15 mouse cellular contexts compared by ENCODE assay signal in genomic region chr9:78558586-78559214, GRCm38 (mm10). TPM values are rescaled to one million over a fixed set of nuclear protein-coding genes. Genes with fewer than 3 reads are reported as not detected.
A peak's percentile ranks its signal among the peaks of the same experiment; 100 is the strongest.
DNase-seq lines count a peak whose midpoint lies in the region; ATAC-seq lines count a peak whose summit lies in the region.
"Had no signal": no experiment of that assay in that cellular context is flagged by ENCODE, and none has a peak within 500 bp of the region (broad histone marks: within the 10 kb centered on the region; RNA-seq: fewer than 3 reads in every experiment).

No protein-coding gene starts in this region.

- H3K36me3 ChIP-seq in liver, embryonic 12.5 days = no peaks in the 10 kb centered on the region; the same call in 1 of the 2 replicates
- no peaks in the 10 kb centered on the region for H3K36me3 ChIP-seq in stomach, embryonic 16.5 days (ENCODE audit: control insufficient read depth, insufficient read depth, low read length)
- H3K36me3 ChIP-seq: stomach, embryonic 15.5 days had no signal

- H3K4me3 ChIP-seq in liver, embryonic 12.5 days = no peak overlapping the region
- no peak overlapping the region for H3K4me3 ChIP-seq in stomach, embryonic 16.5 days (replicated peaks; ENCODE audit: low read length)
- H3K4me3 ChIP-seq: embryonic facial prominence, embryonic 15.5 days; hindbrain, embryonic 15.5 days; left cerebral cortex, adult 2 months; midbrain, embryonic 15.5 days; stomach, embryonic 15.5 days had no signal

- intact Hi-C loops in left cerebral cortex, postnatal 10 days (cut with DNase I) = no loop called here

- WGBS in liver, embryonic 12.5 days (ENCODE audit: insufficient replicate concordance) = 56% methylated on average over 8 of the region's 8 CpGs
- WGBS in stomach, embryonic 16.5 days = 72% methylated on average over 8 of the region's 8 CpGs

- no peaks in the 10 kb centered on the region for H3K27me3 ChIP-seq in liver, embryonic 12.5 days (replicated peaks)
- no peaks in the 10 kb centered on the region for H3K27me3 ChIP-seq in stomach, embryonic 16.5 days (ENCODE audit: control insufficient read depth, insufficient read depth, low read length)
- H3K27me3 ChIP-seq: embryonic facial prominence, embryonic 15.5 days; hindbrain, embryonic 15.5 days; midbrain, embryonic 15.5 days; stomach, embryonic 15.5 days had no signal

- H3K4me2 ChIP-seq in liver, embryonic 12.5 days = no peak overlapping the region
- no peak overlapping the region for H3K4me2 ChIP-seq in stomach, embryonic 16.5 days (ENCODE audit: low read depth, low read length)
- H3K4me2 ChIP-seq: embryonic facial prominence, embryonic 15.5 days; hindbrain, embryonic 15.5 days; midbrain, embryonic 15.5 days; stomach, embryonic 15.5 days had no signal

- peaks cover 21% of the 10 kb centered on the region for H3K4me1 ChIP-seq in liver, embryonic 12.5 days
- H3K4me1 ChIP-seq in stomach, embryonic 16.5 days (ENCODE audit: control insufficient read depth, insufficient read depth, low read length) = no peaks in the 10 kb centered on the region
- H3K4me1 ChIP-seq: embryonic facial prominence, embryonic 15.5 days; hindbrain, embryonic 15.5 days; midbrain, embryonic 15.5 days; stomach, embryonic 15.5 days had no signal

- no peak overlapping the region for H3K27ac ChIP-seq in liver, embryonic 12.5 days
- H3K27ac ChIP-seq in stomach, embryonic 16.5 days (ENCODE audit: low read length) = no peak overlapping the region
- H3K27ac ChIP-seq: embryonic facial prominence, embryonic 15.5 days; hindbrain, embryonic 15.5 days; left cerebral cortex, adult 2 months; midbrain, embryonic 15.5 days; stomach, embryonic 15.5 days had no signal

- no peak for ATAC-seq in liver, embryonic 12.5 days
- ATAC-seq in stomach, embryonic 16.5 days (ENCODE audit: insufficient read depth, low FRiP score) = peak; percentile 56; the same call in 1 of the 2 replicates
- ATAC-seq: CD4-positive, CD25-positive, alpha-beta regulatory T cell, adult 4 months; midbrain, embryonic 15.5 days had no signal

- peak; percentile 31 for DNase-seq in liver
- DNase-seq in adrenal gland, postnatal 36 days = peak; percentile 66 to 76
- peak; percentile 71 for DNase-seq in kidney, postnatal 14 days
- DNase-seq in left cerebral cortex, postnatal 10 days (ENCODE audit: extremely low spot score in 1 of 2, low spot score in 2 of 2) = no peak
- no peak for DNase-seq in embryo, embryonic 10.5 days (ENCODE audit: low spot score)
- DNase-seq: cerebellum, postnatal 25 days had no signal

- no peaks in the 10 kb centered on the region for H3K9me3 ChIP-seq in liver, embryonic 12.5 days (replicated peaks)
- no peaks in the 10 kb centered on the region for H3K9me3 ChIP-seq in stomach, embryonic 16.5 days (replicated peaks; ENCODE audit: control insufficient read depth, low read length)
- H3K9me3 ChIP-seq: embryonic facial prominence, embryonic 15.5 days; hindbrain, embryonic 15.5 days; midbrain, embryonic 15.5 days; stomach, embryonic 15.5 days had no signal

- H3K9ac ChIP-seq in liver, embryonic 12.5 days = no peak overlapping the region
- H3K9ac ChIP-seq in stomach, embryonic 16.5 days (ENCODE audit: low read length) = no peak overlapping the region
- H3K9ac ChIP-seq: embryonic facial prominence, embryonic 15.5 days; hindbrain, embryonic 15.5 days; midbrain, embryonic 15.5 days; stomach, embryonic 15.5 days had no signal

RNA-seq across cellular contexts. Expression of gene Slc17a5, which starts 29.1 kb away (rescaled TPM):
- polyA plus RNA-seq in liver, embryonic 12.5 days (2016; fragmentation: Nextera tagmentation; extraction: Ambion mirVana) = 5.6 and 6.0 TPM in 2 replicates
- total RNA-seq in adrenal gland, postnatal 36 days (2021) = 10 to 100 TPM in 1 of 2 experiments, 1 to 10 TPM in 1; 7.4 to 16.4 TPM
- polyA plus RNA-seq in stomach, embryonic 16.5 days (2015; fragmentation: Nextera tagmentation; extraction: Ambion mirVana) = 21.4 and 23.2 TPM in 2 replicates
- total RNA-seq in left cerebral cortex, postnatal 10 days (2021) = 10 to 100 TPM; 14.5 to 17.3 TPM

RNA-seq across cellular contexts. Expression of gene Cd109, which starts 56.6 kb away (rescaled TPM):
- 0.38 and 0.50 TPM in 2 replicates for polyA plus RNA-seq in liver, embryonic 12.5 days (2016; fragmentation: Nextera tagmentation; extraction: Ambion mirVana)
- under 1 TPM; 0.26 to 0.30 TPM for total RNA-seq in adrenal gland, postnatal 36 days (2021)
- 13.6 and 14.1 TPM in 2 replicates for polyA plus RNA-seq in stomach, embryonic 16.5 days (2015; fragmentation: Nextera tagmentation; extraction: Ambion mirVana)
- total RNA-seq in left cerebral cortex, postnatal 10 days (2021) = 1 to 10 TPM; 1.4 to 1.7 TPM
- total RNA-seq: neutrophil, adult 5-6 weeks had no signal
- polyA plus RNA-seq: CD4-positive, CD25-positive, alpha-beta regulatory T cell, adult 4 months had no signal

Comparison
In these comparisons a context has a peak if more than half of its experiments do, and no peak if none do; other contexts are left out.
1. DNase-seq: peak in liver (single experiment), adrenal gland, postnatal 36 days (2 of 2) and kidney, postnatal 14 days (single experiment); none in left cerebral cortex, postnatal 10 days (0 of 2) and embryo, embryonic 10.5 days (single experiment).